Mouse (Mus musculus): ENCODE data around the gene Maged1.

DNA sequence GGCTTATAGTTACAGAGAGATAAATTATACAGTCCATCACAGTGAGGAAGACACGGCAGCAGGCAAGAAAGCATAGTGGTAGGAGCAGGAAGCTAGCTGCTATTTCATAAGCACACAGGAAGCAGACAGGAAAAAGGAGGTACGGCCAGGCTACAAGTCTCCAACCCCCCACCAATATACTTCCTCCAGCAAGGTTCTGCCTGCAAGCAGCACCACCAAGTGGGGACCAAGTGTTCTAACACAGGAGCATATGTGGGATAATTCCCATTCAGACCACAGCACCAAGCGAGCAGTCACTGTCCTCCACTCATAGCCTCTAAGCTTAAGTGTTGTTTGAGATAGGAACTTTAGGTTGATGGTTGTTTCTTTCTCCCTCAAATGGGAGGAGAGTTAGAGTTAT, 6.3 kb upstream of the Maged1 start:
- TF ChIP-seq CTCF (IDR thresholded peaks at IDR 0.05; ENCODE audit: extremely low read depth, insufficient read length, insufficient replicate concordance, low read depth, low read length) (no peak), POLR2A (IDR thresholded peaks at IDR 0.05; ENCODE audit: low read depth, low read length) (no peak)

All from small intestine, adult 2 months (tissue).